Mouse (Mus musculus): ENCODE measurements at regions not wholly inside any gene's neighbourhood (a gene's known extent, or its start where the extent isn't known, plus 50 kb on each side); places are given as distances from the start of the nearest gene placed in this dataset.
A peak's percentile ranks its signal among the peaks of the same experiment; 100 is the strongest.

- DNase-seq = no peak
- 90% methylated on average over 8 of the region's 8 CpGs for WGBS
- TF ChIP-seq EP300 (IDR thresholded peaks at IDR 0.05; ENCODE audit: insufficient read depth, low read depth, low read length) = no peak
- no peak for TF ChIP-seq CTCF (IDR thresholded peaks at IDR 0.05)
- no peak for TF ChIP-seq POLR2A (IDR thresholded peaks at IDR 0.05; ENCODE audit: insufficient read depth, low read depth, low read length)
- no peak overlapping the region for H3K4me3 ChIP-seq
- H3K36me3 ChIP-seq (ENCODE audit: control insufficient read depth, insufficient read depth, low read length) = no peaks in the 10 kb centered on the region
- intact Hi-C loops (cut with DNase I) = loop anchor here (5.0 kb wide), 1 partner anchor 479 kb away; no protein-coding TSS in a partner anchor
- H3K4me1 ChIP-seq (ENCODE audit: control insufficient read depth, insufficient read depth, low read length) = peaks cover 1% of the 10 kb centered on the region; the same call in 1 of the 2 replicates
- no peak overlapping the region for H3K27ac ChIP-seq
- H3K27me3 ChIP-seq (ENCODE audit: control insufficient read depth, insufficient read depth, low read length) = no peaks in the 10 kb centered on the region
- no peak overlapping the region for H3K9ac ChIP-seq (ENCODE audit: low read depth, low read length)
- H3K79me2 ChIP-seq (replicated peaks; ENCODE audit: control insufficient read depth, insufficient read depth, low read length) = no peaks in the 10 kb centered on the region
Measured at GRCm38 (mm10) chr15:59866701-59867100, 149.7 kb downstream of the 4933412E24Rik start.

GRCm38 (mm10) chr15:59864746-59865499 lies 151.5 kb downstream of the 4933412E24Rik start:
- intact Hi-C loops (cut with DNase I) = loop anchor here (5.0 kb wide), 1 partner anchor 478 kb away; no protein-coding TSS in a partner anchor
- H3K4me1 ChIP-seq (ENCODE audit: control insufficient read depth, insufficient read depth, low read length) = peaks cover 1% of the 10 kb centered on the region; the same call in 1 of the 2 replicates
- H3K27me3 ChIP-seq (ENCODE audit: control insufficient read depth, insufficient read depth, low read length) = no peaks in the 10 kb centered on the region
- no peak overlapping the region for H3K9ac ChIP-seq (ENCODE audit: low read depth, low read length)
- H3K4me3 ChIP-seq = no peak overlapping the region
- WGBS = 40% methylated on average over 18 of the region's 18 CpGs
- H3K27ac ChIP-seq = no peak overlapping the region
- DNase-seq = peak; percentile 22 to 39
- no peaks in the 10 kb centered on the region for H3K36me3 ChIP-seq (ENCODE audit: control insufficient read depth, insufficient read depth, low read length)
- TF ChIP-seq CTCF (IDR thresholded peaks at IDR 0.05) (peak; percentile 78), EP300 (IDR thresholded peaks at IDR 0.05; ENCODE audit: insufficient read depth, low read depth, low read length) (no peak), POLR2A (IDR thresholded peaks at IDR 0.05; ENCODE audit: insufficient read depth, low read depth, low read length) (no peak)
- no peaks in the 10 kb centered on the region for H3K79me2 ChIP-seq (replicated peaks; ENCODE audit: control insufficient read depth, insufficient read depth, low read length)

GRCm38 (mm10) chr15:59852271-59853000 lies 164.0 kb downstream of the 4933412E24Rik start:
- TF ChIP-seq CTCF (IDR thresholded peaks at IDR 0.05) = no peak
- H3K4me3 ChIP-seq = no peak overlapping the region
- no peaks in the 10 kb centered on the region for H3K27me3 ChIP-seq (ENCODE audit: control insufficient read depth, insufficient read depth, low read length)
- H3K4me1 ChIP-seq (ENCODE audit: control insufficient read depth, insufficient read depth, low read length) = no peaks in the 10 kb centered on the region
- no peak overlapping the region for H3K27ac ChIP-seq
- H3K79me2 ChIP-seq (replicated peaks; ENCODE audit: control insufficient read depth, insufficient read depth, low read length) = no peaks in the 10 kb centered on the region
- DNase-seq = no peak
- no peak overlapping the region for H3K9ac ChIP-seq (ENCODE audit: low read depth, low read length)
- intact Hi-C loops (cut with DNase I) = no loop called here
- WGBS = 79% methylated on average over 12 of the region's 12 CpGs
- H3K36me3 ChIP-seq (ENCODE audit: control insufficient read depth, insufficient read depth, low read length) = no peaks in the 10 kb centered on the region

GRCm38 (mm10) chr15:59845158-59845739 lies 171.2 kb downstream of the 4933412E24Rik start:
- Histone ChIP-seq H3K4me3 (no peak overlapping the region), H3K27me3 (ENCODE audit: control insufficient read depth, insufficient read depth, low read length) (no peaks in the 10 kb centered on the region), H3K4me1 (ENCODE audit: control insufficient read depth, insufficient read depth, low read length) (no peaks in the 10 kb centered on the region; the same call in 1 of the 2 replicates), H3K36me3 (ENCODE audit: control insufficient read depth, insufficient read depth, low read length) (no peaks in the 10 kb centered on the region), H3K27ac (no peak overlapping the region), H3K9ac (ENCODE audit: low read depth, low read length) (no peak overlapping the region), H3K79me2 (replicated peaks; ENCODE audit: control insufficient read depth, insufficient read depth, low read length) (no peaks in the 10 kb centered on the region)
- TF ChIP-seq EP300 (IDR thresholded peaks at IDR 0.05; ENCODE audit: insufficient read depth, low read depth, low read length) = no peak
- 0 out of 2 replicates have a peak, but pooled peaks have one; percentile 4 for TF ChIP-seq CTCF (IDR thresholded peaks at IDR 0.05)
- intact Hi-C loops (cut with DNase I) = no loop called here
- 44% methylated on average over 7 of the region's 7 CpGs for WGBS
- peak; percentile 30 to 44 for DNase-seq

GRCm38 (mm10) chr15:59836631-59837030 lies 179.8 kb downstream of the 4933412E24Rik start:
- DNase-seq = no peak
- H3K9ac ChIP-seq (ENCODE audit: low read depth, low read length) = no peak overlapping the region
- no peaks in the 10 kb centered on the region for H3K79me2 ChIP-seq (replicated peaks; ENCODE audit: control insufficient read depth, insufficient read depth, low read length)
- no peaks in the 10 kb centered on the region for H3K4me1 ChIP-seq (ENCODE audit: control insufficient read depth, insufficient read depth, low read length)
- 51% methylated on average over 5 of the region's 5 CpGs for WGBS
- no peaks in the 10 kb centered on the region for H3K36me3 ChIP-seq (ENCODE audit: control insufficient read depth, insufficient read depth, low read length)
- TF ChIP-seq CTCF (IDR thresholded peaks at IDR 0.05) (no peak), POLR2A (IDR thresholded peaks at IDR 0.05; ENCODE audit: insufficient read depth, low read depth, low read length) (no peak), EP300 (IDR thresholded peaks at IDR 0.05; ENCODE audit: insufficient read depth, low read depth, low read length) (no peak)
- no peaks in the 10 kb centered on the region for H3K27me3 ChIP-seq (ENCODE audit: control insufficient read depth, insufficient read depth, low read length)
- H3K27ac ChIP-seq = no peak overlapping the region
- H3K4me3 ChIP-seq = no peak overlapping the region
- intact Hi-C loops (cut with DNase I) = no loop called here

GRCm38 (mm10) chr15:59833232-59833631 lies 183.2 kb downstream of the 4933412E24Rik start:
- no peaks in the 10 kb centered on the region for H3K36me3 ChIP-seq (ENCODE audit: control insufficient read depth, insufficient read depth, low read length)
- no peak overlapping the region for H3K27ac ChIP-seq
- no peak overlapping the region for H3K4me3 ChIP-seq
- DNase-seq = no peak
- no peaks in the 10 kb centered on the region; the same call in 1 of the 2 replicates for H3K4me1 ChIP-seq (ENCODE audit: control insufficient read depth, insufficient read depth, low read length)
- H3K27me3 ChIP-seq (ENCODE audit: control insufficient read depth, insufficient read depth, low read length) = no peaks in the 10 kb centered on the region
- no peaks in the 10 kb centered on the region for H3K79me2 ChIP-seq (replicated peaks; ENCODE audit: control insufficient read depth, insufficient read depth, low read length)
- no peak for TF ChIP-seq POLR2A (IDR thresholded peaks at IDR 0.05; ENCODE audit: insufficient read depth, low read depth, low read length)
- no peak for TF ChIP-seq EP300 (IDR thresholded peaks at IDR 0.05; ENCODE audit: insufficient read depth, low read depth, low read length)
- TF ChIP-seq CTCF (IDR thresholded peaks at IDR 0.05) = no peak
- intact Hi-C loops (cut with DNase I) = no loop called here
- H3K9ac ChIP-seq (ENCODE audit: low read depth, low read length) = no peak overlapping the region
- 79% methylated on average over 3 of the region's 3 CpGs for WGBS
